Mouse (Mus musculus) thymus, adult 2 months (tissue): ENCODE results near the gene Psmd9. TPM values are rescaled to one million over a fixed set of nuclear protein-coding genes. Genes with fewer than 3 reads are reported as not detected.

Experiments used
- DNase-seq: peaks from one replicate; pipeline ENCODE4 v3.0.0; 2021
- H3K27ac ChIP-seq: fragments of 200-500 bp; 2 replicates; pipeline ENCODE4 v1.5.1; 2012; ENCODE audit warnings: low read length, control low read depth; ENCODE audit not compliant: control insufficient read depth, insufficient read depth
- H3K27me3 ChIP-seq: fragments of 200-500 bp; 2 replicates; pipeline ENCODE4 v1.6.1; 2012; ENCODE audit warnings: mild to moderate bottlenecking, low read length, moderate library complexity, mixed read lengths; ENCODE audit not compliant: control insufficient read depth, insufficient read depth
- H3K36me3 ChIP-seq: fragments of 200-500 bp; 2 replicates; pipeline ENCODE4 v1.6.1; 2012; ENCODE audit warnings: mild to moderate bottlenecking, low read length, moderate library complexity; ENCODE audit not compliant: control insufficient read depth, insufficient read depth
- H3K4me1 ChIP-seq: fragments of 200-500 bp; replicated peaks from 2 replicates; pipeline ENCODE4 v1.6.1; 2012; ENCODE audit warnings: low read length; ENCODE audit not compliant: control insufficient read depth, insufficient read depth
- H3K4me3 ChIP-seq: fragments of 200-500 bp; 2 replicates; pipeline ENCODE4 v1.5.1; 2012; ENCODE audit warnings: mild to moderate bottlenecking, low read length, control low read depth, moderate library complexity; ENCODE audit not compliant: control insufficient read depth, insufficient read depth
- CTCF ChIP-seq: fragments of 200-500 bp; IDR thresholded peaks from 2 replicates; pipeline ENCODE4 v1.5.1; 2012; ENCODE audit warnings: mild to moderate bottlenecking, control low read depth, low read length, moderate library complexity, borderline replicate concordance; ENCODE audit not compliant: control insufficient read depth, poor library complexity, insufficient read depth; ENCODE audit errors: extremely low read depth
- POLR2A ChIP-seq: fragments of 200-500 bp; IDR thresholded peaks from 2 replicates; pipeline ENCODE4 v1.6.1; 2012; ENCODE audit warnings: mild to moderate bottlenecking, low read length, control low read depth, moderate library complexity; ENCODE audit not compliant: control insufficient read depth, poor library complexity, insufficient read depth; ENCODE audit errors: extremely low read depth
- WGBS: fragments of 180-500 bp; shearing (Covaris S2); methylation state at CpG from one replicate; pipeline ENCODE4 v1.1.7; 2018; 5-methylcytosine and 5-hydroxymethylcytosine counted together
- polyA plus RNA-seq: library from polyadenylated mRNA; depleted of rRNA; stranded (reverse); fragments of >200 nt; gene quantifications from 2 replicates; pipeline ENCODE4 v1.2.3, GENCODE M21; 2012

Gene Psmd9
- polyA plus RNA-seq, 1 experiment, result 34.7 TPM

DNA sequence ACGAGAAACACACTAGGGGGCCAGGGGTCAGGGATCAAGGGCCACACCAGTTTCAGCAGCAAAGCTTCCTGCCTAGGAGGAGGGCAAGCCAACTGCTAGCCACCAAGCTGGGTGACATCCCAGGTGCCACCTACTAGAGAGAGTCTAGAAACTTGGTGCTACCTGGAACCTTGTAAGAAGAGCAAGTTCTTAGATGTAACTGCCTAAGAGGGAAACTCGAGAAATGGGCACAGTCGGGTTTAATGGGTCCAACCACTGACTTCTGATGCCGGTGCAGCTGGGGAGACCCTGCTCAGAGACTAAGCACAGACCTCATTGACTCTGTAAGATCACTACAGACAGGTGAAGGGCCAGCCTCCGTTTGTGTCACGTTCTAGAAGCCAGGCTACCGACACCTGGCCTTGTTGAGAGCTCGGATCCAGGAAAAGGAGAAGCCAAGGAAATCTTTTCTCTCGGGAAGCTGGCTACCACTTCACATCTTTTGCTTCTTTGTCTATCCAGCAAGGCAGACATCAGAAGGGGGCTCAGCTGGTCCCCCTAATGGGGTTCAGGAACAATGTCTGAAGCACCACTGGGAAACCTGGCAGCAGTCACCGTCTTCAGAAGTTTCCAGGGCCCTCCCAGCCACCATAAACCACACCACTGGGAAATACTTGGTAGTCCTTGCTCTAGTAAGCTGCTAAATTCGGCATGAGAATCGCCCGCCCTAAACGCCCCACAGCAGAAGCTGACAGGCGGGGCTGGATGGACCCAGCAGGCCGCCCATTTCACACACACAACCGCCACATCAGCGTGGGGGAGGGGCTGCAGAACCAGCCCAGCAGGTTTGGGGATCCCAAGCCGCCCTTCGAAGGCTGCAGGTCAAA is 31.9 kb upstream of the Psmd9 start:
- Histone ChIP-seq H3K27me3 (no peaks in the 10 kb centered on the region), H3K27ac (peak overlapping the region; percentile 95), H3K4me1 (peaks cover 49% of the 10 kb centered on the region), H3K36me3 (peaks cover 4% of the 10 kb centered on the region; the same call in 1 of the 2 replicates), H3K4me3 (peak overlapping the region; percentile 76)
- peak; percentile 64 for DNase-seq
- 8% methylated on average over 20 of the region's 20 CpGs for WGBS
- TF ChIP-seq CTCF (0 out of 2 replicates have a peak, but pooled peaks have one; percentile 11), POLR2A (no peak)

DNA sequence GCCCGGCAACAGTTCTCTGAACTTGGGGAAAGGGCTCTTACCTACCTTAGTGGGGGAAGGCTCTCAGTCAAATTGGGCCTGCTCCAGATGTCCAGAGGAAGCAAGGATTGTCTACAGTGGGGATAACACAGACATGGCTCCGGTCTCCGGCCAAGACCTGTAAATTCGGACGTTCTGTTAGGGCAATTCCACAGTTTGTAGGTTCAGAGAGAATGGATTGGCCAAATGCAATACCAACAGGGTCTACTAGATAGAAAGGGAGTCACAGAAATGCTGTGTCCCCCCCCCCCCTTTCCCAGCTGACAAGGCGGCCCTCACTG is 31.3 kb upstream of the Psmd9 start:
- Histone ChIP-seq H3K27ac (peak overlapping the region; percentile 95), H3K36me3 (peaks cover 4% of the 10 kb centered on the region; the same call in 1 of the 2 replicates), H3K4me3 (peak overlapping the region; percentile 76), H3K4me1 (peaks cover 45% of the 10 kb centered on the region), H3K27me3 (no peaks in the 10 kb centered on the region)
- DNase-seq, result no peak
- TF ChIP-seq CTCF, result no peak
- no peak for TF ChIP-seq POLR2A
- WGBS, result 19% methylated on average over 6 of the region's 6 CpGs

DNA sequence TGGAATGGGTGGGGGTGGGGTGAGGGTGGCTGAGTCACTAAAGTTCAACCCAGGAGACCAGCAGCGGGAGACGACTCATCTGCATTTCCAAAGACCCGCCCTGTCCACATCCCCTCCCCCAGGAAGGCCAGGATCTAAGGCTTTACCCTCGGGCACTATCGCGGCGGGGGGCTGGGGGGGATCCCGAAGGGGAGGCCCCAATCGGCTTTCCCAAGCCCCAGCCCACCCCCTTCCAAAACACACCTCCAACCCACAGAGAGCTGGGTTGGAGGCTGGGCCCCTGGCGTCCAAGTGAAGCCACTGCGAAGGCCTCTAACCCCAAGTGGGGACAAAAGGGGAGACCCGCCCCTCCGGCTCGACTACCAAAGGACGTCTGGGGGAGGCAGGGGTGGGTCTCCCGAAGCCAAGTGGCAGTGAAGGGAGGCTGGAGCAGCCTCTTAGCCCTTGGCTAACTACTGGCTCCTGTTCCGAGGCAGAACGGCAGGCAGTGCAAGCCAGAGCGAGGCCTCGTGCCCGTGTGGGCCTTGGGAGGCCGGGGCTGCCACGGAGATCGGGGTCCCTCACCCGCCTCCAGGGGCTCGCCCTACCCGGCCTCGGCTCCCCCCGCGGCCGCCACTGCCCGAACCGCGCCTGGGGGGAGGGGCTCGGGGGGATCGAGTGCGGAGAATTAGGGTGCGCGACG is 30.8 kb upstream of the Psmd9 start:
- no peaks in the 10 kb centered on the region for H3K27me3 ChIP-seq
- WGBS, result under 1% methylated on average over 40 of the region's 40 CpGs
- H3K27ac ChIP-seq, result peak overlapping the region; percentile 95
- H3K4me3 ChIP-seq, result peak overlapping the region; percentile 76
- H3K36me3 ChIP-seq, result peaks cover 4% of the 10 kb centered on the region; the same call in 1 of the 2 replicates
- H3K4me1 ChIP-seq, result peaks cover 42% of the 10 kb centered on the region
- no peak for TF ChIP-seq POLR2A
- TF ChIP-seq CTCF, result no peak
- DNase-seq, result peak; percentile 53

DNA sequence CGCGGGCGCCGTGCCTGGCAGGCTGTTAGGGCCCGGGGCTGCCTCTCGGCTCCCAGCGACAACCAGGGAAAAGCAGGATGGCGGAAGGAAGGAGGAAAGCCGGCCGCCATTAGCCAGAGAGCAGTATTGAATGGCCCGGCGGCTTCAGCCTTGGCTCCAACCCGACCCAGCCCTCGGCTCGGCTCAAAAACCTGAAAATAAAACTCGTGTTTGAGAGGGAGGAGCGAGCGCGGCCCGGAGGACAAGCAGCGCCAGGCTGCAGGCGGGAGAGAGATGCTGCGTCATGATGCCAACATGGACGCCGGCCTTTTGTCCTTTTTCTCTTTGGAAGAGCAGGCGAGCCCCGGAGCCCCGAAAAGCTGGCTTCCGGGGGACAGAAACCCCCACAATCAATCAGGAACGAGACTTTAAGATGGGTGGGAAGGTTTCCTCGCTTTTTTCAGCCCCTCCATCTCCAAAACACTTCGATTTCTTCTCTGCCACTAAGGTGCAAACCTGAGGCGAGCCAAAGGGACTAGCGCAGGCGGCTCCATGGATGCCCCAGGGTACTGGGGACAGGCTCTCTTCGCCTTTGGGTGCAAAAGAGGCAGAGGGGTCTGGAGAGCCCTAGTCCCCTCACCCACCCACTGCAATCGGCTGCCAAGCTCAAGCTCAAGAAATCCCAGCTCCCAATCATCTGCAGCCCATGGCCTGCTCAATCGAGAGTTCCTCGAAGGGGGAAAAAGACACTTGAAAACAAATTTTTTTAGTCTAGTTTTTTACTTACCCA is 30.1 kb upstream of the Psmd9 start:
- peaks cover 40% of the 10 kb centered on the region for H3K4me1 ChIP-seq
- H3K27ac ChIP-seq, result peak overlapping the region; percentile 95
- under 1% methylated on average over 39 of the region's 39 CpGs for WGBS
- H3K27me3 ChIP-seq, result no peaks in the 10 kb centered on the region
- TF ChIP-seq POLR2A (peak; percentile 42; the same call in 1 of the 2 replicates), CTCF (0 out of 2 replicates have a peak, but pooled peaks have one; percentile 13)
- peak overlapping the region; percentile 76 for H3K4me3 ChIP-seq
- peak; percentile 77 for DNase-seq
- H3K36me3 ChIP-seq, result peaks cover 1% of the 10 kb centered on the region; the same call in 1 of the 2 replicates

DNA sequence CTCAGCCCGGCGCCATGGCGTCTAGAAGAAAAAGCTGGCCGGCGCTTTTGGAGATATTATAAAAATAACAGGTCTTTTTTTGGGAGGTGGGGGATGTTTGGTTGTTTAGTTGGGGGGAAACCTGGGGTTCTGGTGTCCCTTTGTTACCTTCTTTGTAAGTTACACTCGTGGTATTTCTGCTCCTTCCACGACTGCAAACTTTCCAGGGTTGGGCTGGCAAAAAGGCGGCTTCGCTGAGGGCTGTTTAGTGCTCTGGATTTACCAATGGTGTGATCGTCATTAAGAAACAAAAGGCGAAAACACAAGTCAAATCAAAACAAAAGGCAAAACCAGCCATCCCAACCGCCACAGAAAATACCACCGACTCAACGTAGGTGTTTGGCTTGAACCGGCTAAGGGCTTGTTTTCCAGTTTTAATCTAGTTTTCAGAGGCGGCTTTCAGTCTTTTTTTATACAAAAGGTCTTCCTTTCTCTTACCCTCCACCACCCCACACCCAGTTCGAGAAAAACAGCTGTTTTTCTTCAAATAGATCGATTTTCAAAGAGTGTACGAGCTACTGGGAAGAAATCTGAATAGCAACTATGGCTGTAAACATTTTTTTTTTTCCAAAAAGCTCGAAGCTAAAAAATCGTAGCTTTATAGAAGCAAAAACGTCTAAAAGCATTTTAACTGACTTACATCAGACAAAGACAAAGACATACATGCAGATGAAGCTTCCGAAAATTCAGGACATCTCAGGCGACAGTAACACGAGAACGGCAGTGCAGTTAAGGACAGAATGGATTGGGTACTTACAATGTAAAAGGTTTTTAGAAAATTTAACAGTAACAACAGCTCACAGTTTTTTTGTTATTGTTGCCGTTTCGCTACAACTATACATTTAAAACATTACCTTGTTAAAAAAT is 29.2 kb upstream of the Psmd9 start:
- DNase-seq, result no peak
- Histone ChIP-seq H3K4me1 (peaks cover 40% of the 10 kb centered on the region), H3K36me3 (no peaks in the 10 kb centered on the region; the same call in 1 of the 2 replicates), H3K27me3 (no peaks in the 10 kb centered on the region), H3K27ac (peak overlapping the region; percentile 95), H3K4me3 (peak overlapping the region; percentile 76)
- TF ChIP-seq CTCF (no peak), POLR2A (no peak)
- 1% methylated on average over 28 of the region's 28 CpGs for WGBS

DNA sequence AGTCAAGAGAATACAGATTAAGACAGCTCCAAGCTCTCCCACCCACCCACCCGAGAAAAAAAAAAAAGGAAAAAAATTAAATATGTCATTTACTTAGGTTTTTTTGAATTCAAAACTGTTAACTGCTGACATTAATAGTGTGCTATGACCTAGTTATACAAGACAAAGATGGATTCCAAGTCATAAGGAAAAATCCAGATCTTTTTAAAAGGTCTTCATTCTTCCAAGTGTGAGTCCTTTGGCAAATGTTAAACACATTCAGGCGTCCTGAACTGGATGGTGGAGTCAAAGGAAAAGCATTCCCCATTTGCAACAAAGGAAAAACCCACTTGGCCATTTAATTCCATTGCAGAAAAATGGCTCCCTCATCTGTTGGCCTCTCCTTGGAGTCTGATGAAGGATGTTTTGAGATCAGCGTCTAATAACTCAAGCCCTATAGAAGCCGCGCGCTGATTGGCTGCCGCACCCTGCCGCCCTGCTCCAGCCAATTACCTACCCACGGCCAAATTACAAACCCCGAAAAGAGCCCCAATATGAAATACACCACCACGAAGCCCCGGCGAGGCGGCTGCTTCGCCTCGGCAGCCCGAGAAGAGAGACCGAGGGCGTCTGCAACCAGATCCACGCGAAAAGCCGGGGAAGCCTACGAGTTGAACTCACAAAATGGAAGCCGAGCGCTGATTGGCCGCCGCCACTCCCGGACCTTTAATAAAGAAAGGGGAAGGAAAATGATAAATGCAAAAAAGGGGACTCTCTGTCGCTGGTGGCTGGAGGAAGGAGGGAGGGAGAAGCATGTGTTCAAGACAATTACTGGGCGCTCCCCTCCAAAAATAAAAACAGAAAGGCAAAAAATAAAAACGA is 28.3 kb upstream of the Psmd9 start:
- DNase-seq, result peak; percentile 83
- 0% methylated on average over 31 of the region's 31 CpGs for WGBS
- H3K27ac ChIP-seq, result peak overlapping the region; percentile 71
- TF ChIP-seq POLR2A, result peak; percentile 89
- TF ChIP-seq CTCF, result no peak
- peaks cover 39% of the 10 kb centered on the region for H3K4me1 ChIP-seq
- peak overlapping the region; percentile 79 for H3K4me3 ChIP-seq
- no peaks in the 10 kb centered on the region for H3K36me3 ChIP-seq
- no peaks in the 10 kb centered on the region for H3K27me3 ChIP-seq
